Mouse (Mus musculus) lung, adult 2 months (tissue): Measurements from ENCODE around the gene Itpripl2. TPM values are rescaled to one million over a fixed set of nuclear protein-coding genes. Genes with fewer than 3 reads are reported as not detected.

ENCODE experiments used
- DNase-seq: peaks from one replicate; pipeline ENCODE4 v3.0.0; 2022
- H3K4me1 ChIP-seq: fragments of 200-500 bp; 2 replicates; pipeline ENCODE4 v1.6.1; 2011; ENCODE audit warnings: low read length; ENCODE audit not compliant: control insufficient read depth, insufficient read depth
- H3K4me3 ChIP-seq: fragments of 200-500 bp; replicated peaks from 2 replicates; pipeline ENCODE3; 2011; ENCODE audit warnings: low read depth, mild to moderate bottlenecking, control low read depth, low read length; ENCODE audit errors: extremely low read depth
- CTCF ChIP-seq: fragments of 200-500 bp; IDR thresholded peaks from 2 replicates; pipeline ENCODE4 v1.5.1; 2011; ENCODE audit warnings: mild to moderate bottlenecking, low read length, control low read depth; ENCODE audit not compliant: insufficient read depth
- POLR2A ChIP-seq: fragments of 200-500 bp; IDR thresholded peaks from 2 replicates; pipeline ENCODE4 v1.6.1; 2011; ENCODE audit warnings: low read depth, mild to moderate bottlenecking, control low read depth, low read length, borderline replicate concordance; ENCODE audit errors: extremely low read depth
- WGBS: fragments of 180-500 bp; shearing (Covaris S2); methylation state at CpG from one replicate; pipeline ENCODE4 v1.1.7; 2018; 5-methylcytosine and 5-hydroxymethylcytosine counted together
- polyA plus RNA-seq: library from polyadenylated mRNA; depleted of rRNA; stranded (reverse); fragments of >200 nt; gene quantifications from 2 replicates; pipeline ENCODE4 v1.2.3, GENCODE M21; 2012

Gene Itpripl2
- polyA plus RNA-seq, 1 experiment, result 60.9 TPM

DNA sequence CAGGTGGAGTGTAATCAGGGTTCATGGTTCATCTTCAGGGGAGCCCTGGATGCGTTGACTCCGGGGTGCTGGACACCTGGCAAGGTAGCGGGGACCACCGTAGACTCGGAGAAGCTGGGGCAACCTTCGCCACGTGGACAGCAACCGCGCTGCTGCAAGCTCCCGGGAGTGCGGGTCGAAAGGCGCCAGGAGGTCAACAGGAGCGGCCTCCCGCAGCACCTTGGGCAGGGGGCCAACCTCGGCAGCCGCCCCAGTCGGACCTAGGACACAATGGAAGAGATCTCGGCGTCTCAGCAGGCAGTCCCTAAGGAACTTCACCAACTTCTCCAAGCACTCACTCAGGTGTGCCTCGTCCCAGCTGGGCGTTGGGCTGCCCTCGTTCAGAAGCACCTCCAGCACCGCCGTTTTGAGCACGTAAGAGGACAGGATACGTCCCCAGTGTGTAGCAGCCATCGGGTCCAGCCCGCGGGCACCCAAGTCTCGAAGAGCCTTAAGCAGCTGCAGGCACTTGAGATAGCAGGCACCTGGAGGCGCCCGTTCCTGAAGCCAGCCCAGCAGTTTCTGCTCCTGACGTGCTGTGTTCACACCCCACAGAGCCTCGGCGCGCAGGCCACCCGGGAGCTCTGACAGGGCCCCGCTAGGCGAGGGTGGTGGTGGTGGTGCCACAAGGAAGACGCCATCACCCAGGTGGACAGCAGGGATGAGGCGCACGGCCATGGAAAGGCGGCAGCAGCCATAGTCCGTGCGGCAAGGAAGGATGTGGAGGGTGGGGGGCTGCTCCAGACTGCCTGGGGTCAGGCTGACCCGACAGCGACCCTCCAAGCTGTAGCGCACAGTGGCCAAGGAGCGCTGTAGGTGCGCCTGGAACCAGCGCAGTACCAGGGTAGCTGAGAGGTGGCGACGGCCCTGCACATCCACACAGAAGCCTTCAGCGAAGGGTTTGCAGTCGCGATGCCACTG is 1.8 kb downstream of the Itpripl2 start:
- TF ChIP-seq CTCF, result no peak
- TF ChIP-seq POLR2A, result no peak
- Histone ChIP-seq H3K4me3 (peak overlapping the region; percentile 93), H3K4me1 (peaks cover 18% of the 10 kb centered on the region)
- no peak for DNase-seq
- 48% methylated on average over 57 of the region's 57 CpGs for WGBS

- Histone ChIP-seq H3K4me3 (peak overlapping the region; percentile 55), H3K4me1 (peaks cover 18% of the 10 kb centered on the region)
- DNase-seq, result peak; percentile 39
- TF ChIP-seq POLR2A (peak; percentile 31; the same call in 1 of the 2 replicates), CTCF (no peak)
- WGBS, result 13% methylated on average over 8 of the region's 8 CpGs
Observed at GRCm38 (mm10) chr7:118488060-118488664, 3.6 kb downstream of the Itpripl2 start.

- 27% methylated on average over 5 of the region's 5 CpGs for WGBS
- TF ChIP-seq POLR2A (no peak), CTCF (no peak)
- Histone ChIP-seq H3K4me1 (peaks cover 22% of the 10 kb centered on the region), H3K4me3 (peak overlapping the region; percentile 21)
- DNase-seq, result no peak
Observed at GRCm38 (mm10) chr7:118486917-118487316, 4.9 kb downstream of the Itpripl2 start.

DNA sequence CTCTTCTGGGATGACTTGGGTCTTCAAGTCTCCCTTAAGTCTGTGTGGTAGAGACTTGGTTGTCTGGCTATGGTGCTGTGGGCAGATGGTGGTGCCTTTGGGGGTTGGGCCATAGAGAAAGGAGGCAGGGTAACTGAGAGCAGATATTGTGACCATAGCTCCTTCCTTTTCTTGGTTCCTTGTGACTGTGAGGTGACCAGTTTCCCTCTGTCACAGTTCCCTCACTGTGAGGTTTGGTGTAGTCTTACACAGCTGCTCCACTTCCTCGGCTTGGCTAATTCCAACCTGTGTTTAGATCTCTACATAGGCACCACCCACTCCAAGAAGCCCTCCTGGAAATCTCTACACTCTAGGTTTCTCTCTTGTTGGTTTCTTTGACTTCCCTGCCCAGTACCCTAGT is 7.8 kb downstream of the Itpripl2 start:
- peaks cover 22% of the 10 kb centered on the region for H3K4me1 ChIP-seq
- 62% methylated on average over 1 of the region's 1 CpGs for WGBS

GRCm38 (mm10) chr7:118482001-118482400 is 9.8 kb downstream of the Itpripl2 start:
- TF ChIP-seq POLR2A (no peak), CTCF (no peak)
- DNase-seq, result no peak
- Histone ChIP-seq H3K4me1 (peaks cover 24% of the 10 kb centered on the region), H3K4me3 (no peak overlapping the region)
- WGBS, result 79% methylated on average over 2 of the region's 2 CpGs

More for the DNA sequence above, 7.8 kb downstream of the Itpripl2 start:
- H3K4me3 ChIP-seq, result no peak overlapping the region
- DNase-seq, result no peak
- TF ChIP-seq POLR2A (peak; percentile 14; the same call in 1 of the 2 replicates), CTCF (no peak)

GRCm38 (mm10) chr7:118481047-118481810 is 10.5 kb downstream of the Itpripl2 start:
- H3K4me3 ChIP-seq, result no peak overlapping the region
- peaks cover 27% of the 10 kb centered on the region for H3K4me1 ChIP-seq
- TF ChIP-seq POLR2A (no peak), CTCF (no peak)
- no peak for DNase-seq
- WGBS, result 33% methylated on average over 10 of the region's 10 CpGs

DNA sequence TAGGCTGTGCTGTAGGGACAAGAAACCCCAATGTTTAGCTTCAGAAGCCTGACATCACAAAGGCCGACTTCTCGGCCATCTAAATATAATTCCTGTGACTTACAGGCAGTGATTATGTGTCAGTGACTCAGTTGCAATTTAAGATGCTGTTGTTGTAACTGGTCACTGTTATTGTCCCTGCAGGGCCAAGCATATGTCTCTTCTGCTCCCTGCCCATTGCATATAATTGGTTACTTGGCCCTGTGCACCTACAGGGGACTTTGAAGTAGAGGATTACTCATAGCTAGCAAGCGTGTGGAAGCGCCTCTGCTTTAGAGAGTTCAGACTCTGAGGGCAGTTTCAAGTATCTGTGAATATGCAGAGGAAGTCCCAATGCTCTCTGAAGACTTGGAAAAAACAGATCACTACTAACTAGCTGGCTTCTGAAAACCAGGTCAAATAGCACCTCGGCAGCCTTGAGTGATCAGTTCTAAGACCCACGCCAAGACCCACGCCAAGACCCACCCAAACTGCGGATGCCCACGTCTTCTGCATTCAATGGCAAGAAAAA is 11.5 kb downstream of the Itpripl2 start:
- WGBS, result 79% methylated on average over 9 of the region's 9 CpGs
- Histone ChIP-seq H3K4me1 (peaks cover 23% of the 10 kb centered on the region), H3K4me3 (no peak overlapping the region)
- no peak for DNase-seq
- TF ChIP-seq POLR2A, result no peak
- no peak for TF ChIP-seq CTCF

DNA sequence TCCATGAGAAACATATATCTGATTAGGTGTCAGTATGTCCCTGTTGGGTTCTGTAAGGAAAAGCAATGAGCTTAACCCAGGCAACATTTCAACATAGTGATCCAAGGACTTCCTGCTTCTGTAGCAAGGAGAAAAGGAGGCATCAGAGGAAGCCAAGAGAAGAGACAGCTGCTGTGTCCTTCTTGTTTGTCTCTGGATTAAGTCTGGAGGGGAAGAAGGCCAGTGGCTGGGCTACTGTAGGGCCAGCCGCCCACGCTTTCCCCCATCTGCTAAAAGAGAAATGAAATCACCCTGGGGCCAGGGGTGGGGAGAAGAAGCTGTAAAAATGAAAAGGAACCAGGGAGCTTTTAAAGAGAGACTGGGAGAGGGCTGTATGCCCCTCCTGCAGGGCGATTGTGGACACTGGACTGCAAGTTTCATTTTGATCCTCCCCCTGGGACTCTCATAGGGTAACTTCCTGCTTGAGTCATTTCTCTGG is 12.9 kb downstream of the Itpripl2 start:
- 40% methylated on average over 3 of the region's 3 CpGs for WGBS

GRCm38 (mm10) chr7:118476428-118476827 is 15.3 kb downstream of the Itpripl2 start:
- no peak for DNase-seq
- TF ChIP-seq CTCF (no peak), POLR2A (no peak)
- WGBS, result 68% methylated on average over 5 of the region's 5 CpGs
- Histone ChIP-seq H3K4me3 (no peak overlapping the region), H3K4me1 (peaks cover 16% of the 10 kb centered on the region)

More for the DNA sequence above, 12.9 kb downstream of the Itpripl2 start:
- no peak for DNase-seq
- TF ChIP-seq POLR2A, result no peak
- TF ChIP-seq CTCF, result no peak
- Histone ChIP-seq H3K4me1 (peaks cover 23% of the 10 kb centered on the region), H3K4me3 (no peak overlapping the region)
